12 mouse cellular contexts compared by ENCODE assay signal in the genomic region with DNA sequence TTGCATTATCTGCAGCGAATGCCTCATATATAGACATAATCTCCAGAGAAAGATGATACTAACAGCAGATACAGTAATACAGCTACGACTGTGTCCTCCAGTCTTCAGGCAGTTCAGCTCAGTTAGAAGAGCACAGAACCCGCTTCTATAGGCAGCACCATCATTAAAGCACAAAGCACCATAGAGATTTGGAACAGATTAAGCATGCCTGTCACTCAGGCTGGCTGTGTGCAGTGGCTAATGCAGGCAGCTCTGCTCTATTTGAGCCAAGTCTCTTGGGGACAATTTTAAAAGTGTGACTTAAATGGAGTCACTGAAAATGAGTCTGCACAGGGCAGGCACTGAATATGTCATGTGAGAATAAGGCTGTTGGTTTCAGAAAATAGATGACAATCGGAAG.
DNase-seq lines count a peak whose midpoint lies in the region; ATAC-seq lines count a peak whose summit lies in the region.
"Had no signal": no experiment of that assay in that cellular context is flagged by ENCODE, and none has a peak within 500 bp of the region (broad histone marks: within the 10 kb centered on the region; RNA-seq: fewer than 3 reads in every experiment).

No protein-coding gene starts in this region.

- peak; percentile 88; the same call in 1 of the 2 replicates for ATAC-seq in hindbrain, embryonic 14.5 days (ENCODE audit: low FRiP score)
- ATAC-seq in midbrain, embryonic 15.5 days (replicated peaks): peak; percentile 90
- ATAC-seq: CD4-positive, CD25-positive, alpha-beta regulatory T cell, adult 4 months had no signal

- no peaks in the 10 kb centered on the region for H3K4me1 ChIP-seq in hindbrain, embryonic 14.5 days (replicated peaks; ENCODE audit: control insufficient read depth, insufficient read depth, low read length)
- H3K4me1 ChIP-seq in midbrain, embryonic 15.5 days: peaks cover 5% of the 10 kb centered on the region; the same call in 1 of the 2 replicates
- H3K4me1 ChIP-seq: liver, embryonic 13.5 days had no signal

- H3K27ac ChIP-seq in hindbrain, embryonic 14.5 days: no peak overlapping the region
- no peak overlapping the region for H3K27ac ChIP-seq in midbrain, embryonic 15.5 days
- H3K27ac ChIP-seq: gastrocnemius, adult 2 months; liver, embryonic 13.5 days had no signal

- H3K4me3 ChIP-seq in hindbrain, embryonic 14.5 days (replicated peaks; ENCODE audit: low read length): no peak overlapping the region
- H3K4me3 ChIP-seq in midbrain, embryonic 15.5 days: no peak overlapping the region
- H3K4me3 ChIP-seq: gastrocnemius, adult 2 months; liver, embryonic 13.5 days had no signal

- peak; percentile 1 for DNase-seq in brain, adult 2 months (ENCODE audit: low read depth, low spot score)
- peak; percentile 0 for DNase-seq in embryo, embryonic 11.5 days (ENCODE audit: low read depth, low spot score)
- DNase-seq in hindbrain, embryonic 14.5 days (ENCODE audit: low spot score): peak; percentile 41
- no peak for DNase-seq in layer of hippocampus, postnatal 14 days (ENCODE audit: low spot score in 2 of 2)
- no peak for DNase-seq in thymus, postnatal 25 days
- DNase-seq in kidney, adult 11 months: no peak
- DNase-seq: gastrocnemius, adult 2 months; liver, embryonic 13.5 days; lung, postnatal 4 days; right cerebral cortex, postnatal 25 days had no signal

- WGBS in hindbrain, embryonic 14.5 days: 37% methylated on average over 4 of the region's 4 CpGs
- 31% methylated on average over 4 of the region's 4 CpGs for WGBS in midbrain, embryonic 15.5 days

- no peak overlapping the region for H3K4me2 ChIP-seq in hindbrain, embryonic 14.5 days (replicated peaks)
- no peak overlapping the region for H3K4me2 ChIP-seq in midbrain, embryonic 15.5 days
- H3K4me2 ChIP-seq: liver, embryonic 13.5 days had no signal

- H3K9ac ChIP-seq in hindbrain, embryonic 14.5 days: no peak overlapping the region
- H3K9ac ChIP-seq in midbrain, embryonic 15.5 days: no peak overlapping the region
- H3K9ac ChIP-seq: liver, embryonic 13.5 days had no signal

- H3K9me3 ChIP-seq in hindbrain, embryonic 14.5 days (ENCODE audit: control insufficient read depth, low read length): no peaks in the 10 kb centered on the region
- no peaks in the 10 kb centered on the region for H3K9me3 ChIP-seq in midbrain, embryonic 15.5 days
- H3K9me3 ChIP-seq: liver, embryonic 13.5 days had no signal

- no peaks in the 10 kb centered on the region for H3K36me3 ChIP-seq in hindbrain, embryonic 14.5 days (replicated peaks; ENCODE audit: control insufficient read depth, insufficient read depth)
- H3K36me3 ChIP-seq in midbrain, embryonic 15.5 days (replicated peaks): no peaks in the 10 kb centered on the region
- H3K36me3 ChIP-seq: liver, embryonic 13.5 days had no signal

- H3K27me3 ChIP-seq in hindbrain, embryonic 14.5 days (ENCODE audit: control insufficient read depth, insufficient read depth, low read length): no peaks in the 10 kb centered on the region
- no peaks in the 10 kb centered on the region for H3K27me3 ChIP-seq in midbrain, embryonic 15.5 days (replicated peaks)
- H3K27me3 ChIP-seq: liver, embryonic 13.5 days had no signal

Comparison
In these comparisons a context has a peak if more than half of its experiments do, and no peak if none do; other contexts are left out.
1. DNase-seq: peak in brain, adult 2 months (single experiment), embryo, embryonic 11.5 days (single experiment) and hindbrain, embryonic 14.5 days (single experiment); none in layer of hippocampus, postnatal 14 days (0 of 2), thymus, postnatal 25 days (single experiment) and kidney, adult 11 months (single experiment).